Mouse (Mus musculus) hindlimb bud, embryonic 11.5 days (tissue): ENCODE measurements around the gene Tbc1d21.

ENCODE experiments used
- DNase-seq: peaks from one replicate; pipeline ENCODE4 v3.0.0-alpha.2; 2012; ENCODE audit warnings: low read depth, low spot score; ENCODE audit errors: extremely low spot score

Tbc1d21 gene

DNA sequence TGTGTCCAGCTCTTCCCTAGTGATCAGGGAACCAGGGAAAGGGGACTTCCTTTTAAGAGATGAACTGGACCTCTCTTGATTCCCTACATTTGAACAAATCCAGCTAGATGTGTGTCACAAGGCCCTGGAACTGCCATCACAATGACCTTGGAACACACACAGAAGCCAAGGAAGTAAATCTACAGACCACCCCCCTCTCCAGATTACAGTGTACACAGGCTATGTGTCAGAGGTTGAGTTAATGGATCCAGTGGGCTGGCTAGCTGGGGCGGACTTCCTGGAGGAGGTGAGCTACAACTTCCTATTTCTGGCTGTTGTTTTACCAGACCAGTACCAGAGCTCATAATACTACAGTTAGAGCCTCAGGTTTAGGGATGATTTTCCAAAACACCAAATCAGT, at the start of gene Tbc1d21:
Gene Tbc1d21 (minus strand): TSS at position 101 of the 400 bp plus-strand sequence.
- no peak for DNase-seq

DNA sequence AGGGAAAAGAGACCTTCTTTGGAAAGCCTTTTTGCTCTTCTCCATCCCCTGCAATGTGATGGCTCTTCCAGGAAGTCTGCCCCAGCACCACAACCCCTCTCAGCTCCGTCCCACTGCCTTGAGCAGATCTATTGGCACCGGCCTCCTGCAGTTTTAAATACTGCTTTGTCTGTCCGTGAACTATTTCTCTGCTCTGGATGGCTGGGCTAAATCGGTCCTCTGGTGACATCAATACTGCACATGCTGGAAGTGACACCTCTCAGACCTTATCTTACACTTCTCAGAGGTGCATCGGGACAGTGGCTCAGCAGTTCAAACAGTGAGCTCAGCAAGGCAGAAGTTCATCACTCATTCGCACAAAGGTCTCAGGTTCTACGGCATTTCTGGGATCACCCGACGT, 41.3 kb upstream of the Tbc1d21 start:
- DNase-seq, result no peak

DNA sequence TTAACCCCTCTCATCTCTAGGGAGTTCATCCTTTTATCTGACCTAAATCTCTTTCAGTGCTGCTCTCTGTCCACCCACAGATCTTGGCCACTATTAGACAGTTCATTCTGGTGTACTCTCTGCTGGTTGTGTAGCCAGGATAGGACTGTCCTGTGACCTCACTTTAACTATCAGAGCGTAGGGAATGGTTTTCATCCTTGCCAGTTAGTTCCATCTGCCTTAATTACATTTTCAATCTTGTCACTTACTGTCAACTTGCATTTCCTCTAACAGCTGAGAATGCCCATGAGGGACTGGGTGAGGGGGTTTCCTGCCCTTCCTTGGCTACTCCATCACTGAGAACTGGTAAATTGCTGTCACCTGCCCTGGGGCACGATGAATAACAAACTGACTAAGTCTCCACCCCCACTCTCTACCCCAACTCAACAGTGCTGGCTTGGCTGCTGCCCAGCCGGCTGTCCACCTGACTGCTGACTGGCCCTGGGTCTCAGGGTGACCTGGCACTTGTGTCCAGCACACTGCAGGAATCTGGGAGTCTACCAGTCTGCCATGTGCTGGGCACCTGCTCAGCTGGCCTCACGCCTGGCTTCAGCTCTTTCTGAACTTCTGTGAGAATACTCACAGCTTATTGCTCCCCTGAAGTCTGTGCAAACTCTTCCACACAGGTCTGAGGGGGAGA, 39.9 kb upstream of the Tbc1d21 start:
- no peak for DNase-seq

DNA sequence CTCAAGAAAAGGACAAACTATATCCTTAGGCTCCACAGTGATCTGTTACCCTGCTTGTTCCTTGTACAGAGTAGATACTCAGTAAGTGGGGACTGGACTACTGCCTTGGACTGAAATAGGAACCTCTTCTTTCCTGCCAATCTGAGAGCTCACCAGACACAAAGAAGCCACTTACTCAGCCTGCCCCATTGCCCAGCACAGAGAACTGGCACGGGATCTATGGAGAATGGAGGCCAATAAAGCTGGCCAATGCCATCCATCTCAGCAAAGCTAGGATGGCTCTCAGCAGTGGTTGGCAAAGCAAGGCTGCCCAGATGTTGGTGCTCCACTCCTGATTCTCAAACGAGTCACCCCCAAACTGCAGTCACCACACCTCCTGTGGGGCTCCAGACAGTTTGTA, 39.0 kb upstream of the Tbc1d21 start:
- no peak for DNase-seq

DNA sequence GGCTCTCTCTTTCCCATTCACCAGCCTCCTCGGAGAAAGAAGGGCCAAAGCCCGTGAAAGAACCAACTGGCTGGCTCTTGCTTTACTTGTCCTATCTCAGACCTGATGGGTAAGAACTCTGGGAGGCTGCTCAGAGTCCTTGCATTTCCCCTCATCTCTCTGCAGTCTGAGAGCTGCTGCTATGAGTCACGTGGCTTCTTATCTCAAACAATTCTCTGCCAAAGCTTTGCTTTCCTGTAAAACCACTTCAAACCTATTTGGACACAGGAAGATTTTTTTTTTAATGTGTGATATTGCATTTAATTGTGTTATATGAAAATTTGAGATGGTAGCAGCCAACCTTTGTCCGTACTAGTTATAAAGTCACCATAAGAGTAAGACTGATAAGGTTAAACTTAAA, 34.2 kb upstream of the Tbc1d21 start:
- no peak for DNase-seq

DNA sequence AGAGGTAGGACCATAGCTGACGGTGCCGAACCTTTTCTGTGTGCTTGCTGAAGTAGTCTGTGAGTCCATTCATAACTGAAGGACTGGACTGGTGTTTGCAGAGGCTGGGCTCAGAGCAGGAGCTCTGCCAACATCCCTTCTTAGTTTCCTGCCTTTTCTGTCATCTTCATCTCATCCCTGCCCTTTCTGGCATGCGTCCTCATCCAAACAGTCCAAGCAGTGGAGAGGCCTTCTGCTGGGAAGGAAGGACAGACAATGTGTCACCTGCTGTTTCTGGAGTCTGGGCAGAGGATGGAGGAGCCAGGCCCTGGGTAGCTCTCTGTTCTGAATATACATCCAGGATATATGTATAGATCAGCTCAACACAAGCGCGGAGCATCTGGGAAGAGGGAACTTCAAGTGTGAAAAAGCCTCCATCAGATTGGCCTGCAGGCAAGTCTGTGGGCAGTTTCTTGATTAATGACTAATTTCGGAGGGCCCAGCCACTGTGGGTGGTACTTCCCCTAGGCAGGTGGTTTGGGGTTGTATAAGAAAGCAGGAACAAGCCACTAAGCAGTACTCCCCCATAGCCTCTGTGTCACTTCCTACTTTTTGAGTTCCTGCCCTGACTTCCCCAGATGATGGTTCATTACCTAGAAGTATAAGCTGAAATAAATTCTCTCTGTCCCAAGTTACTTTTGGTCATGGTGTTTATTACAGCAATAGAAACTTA, 31.3 kb upstream of the Tbc1d21 start:
- no peak for DNase-seq

DNA sequence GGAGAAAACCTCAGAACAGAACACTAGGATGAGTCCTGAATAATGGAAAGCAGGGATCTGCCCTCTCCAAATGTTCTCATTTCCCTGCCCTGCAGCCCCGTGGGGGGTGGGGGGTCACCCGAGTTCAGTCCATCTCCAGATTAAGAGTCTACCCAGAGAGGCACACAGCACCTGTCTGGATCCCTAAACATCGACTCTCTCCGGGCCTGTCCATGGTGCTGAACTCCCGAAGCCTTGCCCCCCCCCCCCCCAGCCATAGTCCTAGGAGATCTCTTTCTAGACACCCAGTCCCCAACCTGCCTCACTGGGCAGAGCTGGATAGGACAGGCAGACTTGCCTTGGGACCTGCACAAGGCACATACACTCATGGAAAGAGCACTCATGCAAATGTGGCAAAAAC, 29.4 kb upstream of the Tbc1d21 start:
- DNase-seq, result no peak

DNA sequence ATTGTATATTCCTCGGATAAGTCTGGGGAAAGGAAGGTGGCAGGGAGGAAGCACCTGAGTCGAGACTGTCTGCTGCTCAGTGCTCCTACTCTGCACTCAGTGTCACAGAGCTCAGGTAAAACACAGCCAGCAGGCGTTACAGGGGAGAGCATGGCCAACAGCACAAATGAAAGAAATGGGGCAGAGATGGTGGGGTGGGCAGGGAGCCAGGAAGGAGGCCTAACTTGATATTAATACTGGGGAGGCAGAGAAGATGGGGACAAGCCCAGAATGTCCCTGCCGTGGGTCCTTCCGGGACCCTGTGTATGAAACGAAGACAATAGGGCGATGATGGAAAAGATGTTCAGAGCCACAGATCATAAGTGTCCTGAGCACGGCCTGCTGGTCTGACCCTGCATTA, 24.4 kb upstream of the Tbc1d21 start:
- no peak for DNase-seq

DNA sequence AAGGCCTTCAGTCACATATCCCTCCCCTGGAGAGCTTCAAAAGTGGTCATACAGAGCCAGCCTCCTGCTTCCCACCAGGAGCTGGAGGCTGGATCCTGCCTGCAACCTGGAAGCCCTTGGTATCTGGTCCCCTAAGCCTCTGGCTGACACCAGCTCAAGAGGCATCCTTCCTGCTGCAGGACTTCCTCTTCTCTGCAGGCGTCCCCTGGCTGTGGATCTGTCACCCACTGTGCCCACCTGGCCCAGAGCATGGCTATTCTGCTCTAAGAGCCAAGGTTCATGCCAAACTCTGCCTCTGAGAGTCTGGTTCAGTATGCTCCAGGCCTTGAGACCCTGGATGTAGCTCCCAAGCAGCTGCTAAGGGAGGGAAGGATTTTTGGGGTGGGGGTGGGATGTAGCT, 23.6 kb upstream of the Tbc1d21 start:
- DNase-seq, result no peak

DNA sequence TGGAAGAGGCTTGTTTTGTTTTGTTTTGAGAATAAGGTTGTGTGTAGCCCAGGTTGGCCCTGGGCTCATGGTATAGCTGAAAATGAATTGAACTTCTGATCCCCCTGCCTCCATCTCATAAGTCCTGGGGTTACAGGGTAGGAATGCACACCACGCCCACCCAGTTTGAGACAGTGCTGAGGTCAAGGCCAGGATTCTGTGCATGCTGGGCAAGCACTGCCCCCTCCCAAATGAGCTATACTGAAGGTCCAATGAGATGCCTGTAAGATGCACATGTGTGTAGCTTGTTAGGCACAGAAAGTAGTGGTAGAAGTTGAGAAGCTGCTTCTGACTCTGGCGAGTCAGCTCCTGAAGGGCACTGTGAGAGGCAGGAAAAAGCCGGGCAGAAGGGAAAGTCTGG, 18.1 kb upstream of the Tbc1d21 start:
- no peak for DNase-seq

DNA sequence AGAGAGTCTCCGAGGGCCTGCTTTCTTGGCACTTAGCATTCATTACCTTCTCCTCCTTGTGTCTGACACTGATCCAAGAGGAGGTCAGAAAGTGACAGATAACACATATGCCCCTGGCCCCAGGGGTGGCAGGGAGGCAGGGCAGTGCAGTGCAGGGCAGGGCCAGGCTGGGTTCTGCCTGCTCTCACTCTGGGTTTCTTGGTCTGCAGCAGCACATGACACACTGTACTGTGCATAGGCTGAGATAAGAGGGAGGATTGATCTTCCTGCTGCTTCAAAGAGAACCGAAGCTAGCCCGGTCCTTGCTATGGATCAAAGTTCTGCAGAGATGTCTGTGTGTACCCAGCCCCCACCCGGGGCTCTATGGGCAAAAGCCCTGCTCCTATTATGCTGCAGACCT, 8.6 kb upstream of the Tbc1d21 start:
- DNase-seq, result no peak

DNA sequence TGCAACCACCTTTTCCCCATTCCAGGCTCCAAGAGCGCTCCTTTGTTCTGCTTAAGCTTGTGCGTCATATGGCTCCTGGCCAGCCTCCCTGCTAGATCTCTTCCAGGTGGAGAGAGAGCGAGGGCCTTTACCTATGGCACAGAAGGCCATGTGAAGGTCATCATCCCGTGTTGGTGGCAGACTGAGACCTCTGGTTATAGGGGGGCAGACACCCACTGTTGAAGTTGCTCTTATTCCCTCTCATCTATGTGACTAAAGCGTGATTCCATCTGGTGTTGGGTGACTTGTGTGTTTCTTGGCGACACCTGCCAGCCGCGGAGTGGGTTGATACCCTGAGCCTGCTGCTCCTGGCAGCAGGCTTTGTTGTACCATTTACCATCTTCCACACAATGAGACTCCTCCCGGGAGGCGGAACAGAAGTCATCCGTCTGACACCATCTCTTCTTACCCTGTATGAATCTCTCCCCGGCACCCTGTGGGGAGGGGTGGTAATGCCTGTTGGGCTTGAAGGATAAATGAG, 3.7 kb upstream of the Tbc1d21 start:
- DNase-seq, result no peak

DNA sequence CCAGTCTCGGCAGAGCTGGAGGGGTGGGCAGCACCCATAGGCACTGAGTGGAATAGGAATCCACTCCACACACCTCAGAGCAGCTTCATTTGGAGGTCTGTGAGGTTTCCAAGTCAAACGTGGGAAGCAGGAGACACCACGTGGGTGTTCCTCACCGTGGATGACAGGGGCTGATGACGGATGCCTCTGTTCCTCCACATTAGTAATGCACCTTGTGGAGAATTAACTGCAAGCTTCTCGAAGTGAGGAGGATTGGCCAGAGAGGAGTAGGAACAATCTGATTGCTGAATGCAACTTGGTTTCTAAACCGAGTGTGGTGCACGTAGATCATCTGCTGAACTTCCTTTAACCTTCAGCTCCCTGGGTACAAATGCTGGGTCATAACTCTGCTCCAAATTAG, 1.7 kb upstream of the Tbc1d21 start:
- no peak for DNase-seq

DNA sequence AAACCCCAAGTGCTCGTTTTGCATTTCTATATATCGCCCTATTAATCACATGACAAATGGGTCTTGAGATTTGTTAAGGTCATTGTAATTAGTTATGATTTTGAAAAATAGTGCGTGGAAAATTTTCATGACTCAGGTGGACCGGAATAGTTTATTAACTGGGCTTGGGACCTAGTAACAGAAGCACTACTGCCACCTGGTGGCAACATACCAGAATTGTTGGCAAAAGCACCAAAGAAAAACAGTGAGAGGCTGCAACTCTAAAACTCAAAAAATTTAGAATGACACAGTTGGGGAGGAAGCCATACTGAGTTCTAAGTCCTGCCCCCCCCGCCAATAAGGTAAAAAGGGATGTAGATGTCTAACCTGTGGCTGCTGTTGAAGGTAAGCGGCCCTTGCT, 611 bp downstream of the Tbc1d21 start:
- DNase-seq, result peak; percentile 16

DNA sequence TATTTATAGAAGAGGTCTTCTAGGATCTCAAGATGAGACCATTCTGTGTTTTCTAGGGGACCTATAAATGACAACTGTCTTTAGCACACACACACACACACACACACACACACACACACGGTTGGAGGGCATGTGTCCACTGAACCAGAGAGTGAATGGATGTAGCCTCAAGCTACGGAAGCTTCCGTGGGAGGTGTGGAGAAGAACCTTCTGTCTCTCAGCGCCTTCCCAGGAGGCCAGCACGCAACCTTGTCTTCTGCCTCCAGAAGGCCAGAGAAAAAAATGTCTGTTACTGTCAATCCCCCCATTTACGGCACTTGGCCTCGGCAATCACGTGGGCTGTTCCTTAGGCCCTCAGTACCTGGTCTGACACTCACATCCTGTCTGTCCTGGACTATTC, 5.9 kb downstream of the Tbc1d21 start:
- no peak for DNase-seq

DNA sequence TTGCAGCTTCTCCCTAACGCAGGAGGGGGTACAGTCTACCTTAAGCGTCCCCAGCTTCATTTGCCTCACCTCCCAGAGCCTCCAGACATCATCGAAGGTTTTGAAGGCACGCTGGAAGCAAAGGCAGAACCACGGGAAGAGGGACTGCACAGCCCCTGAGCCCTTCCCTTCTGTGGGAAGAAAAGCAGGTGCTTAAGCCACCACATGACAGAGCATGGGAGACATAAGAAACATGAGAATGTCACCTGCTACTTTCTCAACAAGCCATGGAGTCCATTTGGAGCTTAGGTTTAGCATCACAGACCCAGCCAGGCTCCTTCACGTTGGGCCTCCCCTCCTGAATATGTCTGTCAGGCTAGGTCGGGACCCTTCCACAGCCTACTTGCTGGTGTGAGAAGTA, 8.3 kb downstream of the Tbc1d21 start:
- no peak for DNase-seq

DNA sequence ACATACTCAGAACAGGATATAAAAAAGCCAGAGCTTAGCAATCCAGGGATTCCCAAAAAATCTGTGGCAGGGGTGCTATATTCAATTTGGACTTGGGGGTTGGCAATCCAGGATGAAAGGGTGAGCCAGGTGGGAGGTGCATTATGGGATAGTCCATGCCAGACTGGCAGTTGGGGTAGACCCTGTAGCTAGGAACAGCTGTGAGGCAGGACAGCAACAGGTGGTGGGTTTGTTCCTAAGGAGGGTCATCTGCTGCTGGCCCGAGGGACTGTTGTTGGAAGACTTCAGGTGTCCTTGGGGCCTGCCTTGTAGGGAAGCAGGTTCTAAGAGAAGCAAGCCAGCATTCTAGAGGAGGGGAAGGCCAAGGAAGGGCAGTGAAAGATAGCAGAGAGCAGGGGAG, 8.9 kb downstream of the Tbc1d21 start:
- DNase-seq, result no peak

DNA sequence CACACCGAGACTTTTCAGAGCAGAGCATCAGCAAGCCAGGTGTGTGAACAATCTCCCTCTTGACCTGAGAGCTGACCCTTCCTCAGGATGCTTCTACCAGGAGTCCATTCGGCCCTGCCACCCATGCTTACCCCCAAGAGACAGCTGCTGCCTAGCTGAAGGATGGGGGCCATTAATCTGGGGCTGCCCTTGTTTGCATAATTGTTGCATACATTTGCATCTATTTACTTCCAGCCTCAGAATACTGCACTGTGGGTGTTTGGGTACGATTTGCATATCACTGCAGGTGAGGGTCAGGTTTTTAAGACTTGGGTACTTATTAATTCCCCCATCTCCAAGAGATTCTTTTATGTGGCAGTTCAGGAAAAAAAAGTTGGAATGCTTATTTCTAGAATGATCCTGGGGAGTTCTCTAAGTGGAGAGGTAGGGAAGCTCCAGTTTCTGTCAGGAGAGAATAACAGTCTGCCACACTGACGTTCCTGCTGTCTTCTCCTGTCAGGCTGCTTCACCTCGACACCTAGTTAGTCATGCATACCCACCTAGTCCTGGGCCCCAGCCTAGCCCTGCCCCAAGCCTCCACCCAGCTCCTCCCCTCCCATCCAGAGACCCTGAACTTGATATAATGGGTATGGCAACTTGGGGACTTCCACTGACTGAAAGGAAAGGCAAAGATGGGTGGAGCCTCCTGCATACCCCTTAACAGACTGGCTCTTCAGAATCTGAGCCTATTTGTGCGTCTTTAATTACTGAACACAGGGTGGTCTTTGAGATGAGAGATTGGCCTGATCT, 14.8 kb downstream of the Tbc1d21 start:
- no peak for DNase-seq

DNA sequence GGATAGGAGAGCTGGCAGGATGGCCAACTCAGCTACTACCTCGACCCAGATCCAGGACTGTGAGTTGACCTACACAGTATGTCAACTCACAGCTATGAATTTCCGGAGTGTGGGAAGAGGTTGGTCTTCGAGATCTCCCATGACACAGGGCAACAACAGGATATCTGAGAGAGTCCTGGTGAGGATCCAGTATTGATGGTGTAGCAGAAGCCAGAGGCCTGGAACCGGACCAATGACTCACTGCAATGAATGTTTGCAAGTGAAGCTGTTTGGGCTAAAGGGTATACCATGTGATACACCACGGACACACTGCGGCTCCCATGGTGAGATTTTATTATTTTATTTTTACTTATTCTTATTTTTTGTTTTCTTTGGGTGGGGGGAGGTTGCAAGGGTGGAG, 15.6 kb downstream of the Tbc1d21 start:
- no peak for DNase-seq

DNA sequence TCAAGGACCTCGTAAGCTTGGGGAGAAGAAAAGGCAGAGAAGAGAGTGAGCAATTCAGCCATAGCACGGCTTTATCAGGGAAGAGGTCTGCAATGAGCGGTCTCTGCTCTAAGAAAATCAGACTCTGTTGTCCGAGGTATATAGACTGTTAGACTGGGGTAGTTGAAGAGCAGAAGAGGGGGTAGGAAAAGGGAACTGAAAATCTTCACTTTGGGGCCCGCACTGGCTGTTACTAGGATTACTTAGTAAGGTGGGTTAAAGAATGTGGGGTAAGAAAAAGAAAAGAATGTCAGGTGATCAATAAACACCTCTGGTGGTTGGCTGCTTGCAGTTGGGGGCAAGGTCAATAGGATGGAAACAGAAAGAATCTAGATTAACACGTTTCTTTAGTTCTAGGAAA, 17.0 kb downstream of the Tbc1d21 start:
- DNase-seq, result no peak

DNA sequence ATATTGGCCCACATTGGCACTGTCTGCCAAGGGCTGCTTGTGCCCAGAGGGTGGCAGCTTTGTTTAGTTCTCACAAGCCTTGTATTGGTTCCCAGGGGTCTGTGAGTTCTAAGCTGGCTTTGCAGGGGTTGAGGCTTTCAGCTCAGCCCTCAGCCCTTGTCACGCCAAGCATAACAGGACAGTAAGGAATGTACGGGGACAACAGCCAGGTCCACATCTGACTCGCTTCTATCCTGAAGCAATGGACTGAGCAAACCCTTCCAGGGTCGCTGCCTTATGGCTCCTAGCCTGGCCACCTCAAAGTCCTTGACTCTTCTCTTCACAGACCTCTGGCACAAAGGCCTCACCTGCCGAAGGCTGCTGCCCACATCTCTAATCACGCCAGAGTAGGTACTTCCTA, 22.5 kb downstream of the Tbc1d21 start:
- DNase-seq, result no peak

DNA sequence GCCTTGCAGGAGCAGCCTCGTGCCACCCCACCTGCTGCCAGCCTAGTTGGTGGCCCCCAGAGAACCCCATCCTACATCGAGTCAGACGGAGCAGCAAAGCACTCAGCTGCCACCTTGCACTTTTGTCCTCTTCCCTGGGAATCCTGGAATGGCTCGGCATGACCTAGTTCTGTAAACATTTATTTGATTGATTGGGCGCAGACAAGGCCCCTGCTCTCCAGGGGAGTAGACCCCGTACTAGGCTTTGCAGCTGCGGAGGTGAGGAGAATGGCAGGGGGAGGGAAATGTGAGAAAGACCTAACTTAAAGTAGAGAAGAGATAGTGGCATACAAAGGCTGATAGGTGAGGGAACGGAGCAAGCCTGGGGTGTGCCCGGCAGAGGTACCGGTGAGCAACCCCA, 23.8 kb downstream of the Tbc1d21 start:
- DNase-seq, result no peak
